Mouse (Mus musculus): ENCODE measurements around the gene Wdr54. TPM values are rescaled to one million over a fixed set of nuclear protein-coding genes. Genes with fewer than 3 reads are reported as not detected.

The Wdr54 gene
- total and polyA plus RNA-seq, 3 experiments: 1.9 to 10.3 (median 7.8) TPM

GRCm38 (mm10) chr6:83180605-83181004 lies 24.4 kb upstream of the Wdr54 start:
- DNase-seq (ENCODE audit: extremely low read depth): no peak
- H3K36me3 ChIP-seq (replicated peaks in 1 of 2; ENCODE audit: control insufficient read depth in 1 of 2, insufficient read depth in 1 of 2, low read length in 1 of 2): peaks cover 20 to 51% of the 10 kb centered on the region in 2 experiments
- no peak overlapping the region for H3K27ac ChIP-seq (ENCODE audit: insufficient read depth, low read depth)
- no peaks in the 10 kb centered on the region for H3K27me3 ChIP-seq (replicated peaks)
- H3K9me3 ChIP-seq (replicated peaks; ENCODE audit: low read length): no peaks in the 10 kb centered on the region
- dilution Hi-C loops (cut with MboI; ENCODE audit: extremely low pct_ligation_motif_present, extremely low pct_unique_long_range_greater_than_20kb, low sequenced_read_pairs) (no loop called here), in situ Hi-C loops (cut with MboI; ENCODE audit: low pct_ligation_motif_present, low pct_unique_long_range_greater_than_20kb, low sequenced_read_pairs) (no loop called here)
- peaks cover 4 to 5% of the 10 kb centered on the region in 2 experiments; a peak in 1 of 4 replicates for H3K4me1 ChIP-seq (ENCODE audit: control insufficient read depth in 1 of 2, insufficient read depth in 2 of 2)
- H3K4me2 ChIP-seq (ENCODE audit: insufficient read depth, low read depth, poor library complexity, severe bottlenecking): no peak overlapping the region
- H3K79me2 ChIP-seq (replicated peaks; ENCODE audit: control insufficient read depth, extremely low read depth, insufficient read depth, poor library complexity, severe bottlenecking): no peaks in the 10 kb centered on the region
- no peak overlapping the region for H3K9ac ChIP-seq (ENCODE audit: insufficient read depth, low read depth)
- no peak overlapping the region for H3K4me3 ChIP-seq (replicated peaks in 1 of 3; ENCODE audit: low read depth in 2 of 3, low read length in 2 of 3, poor library complexity in 1 of 3)
- TF ChIP-seq NRF1 (IDR thresholded peaks at IDR 0.05; ENCODE audit: low read depth, low read length): no peak
- no peak for TF ChIP-seq GABPA (IDR thresholded peaks at IDR 0.05; ENCODE audit: insufficient replicate concordance, low read depth, low read length)
- no peak for TF ChIP-seq CTCF (conservative IDR thresholded peaks at IDR 0.05 in 1 of 2, IDR thresholded peaks at IDR 0.05 in 1 of 2; ENCODE audit: low read depth in 2 of 2, low read length in 2 of 2)
- no peak for TF ChIP-seq MEF2A (IDR thresholded peaks at IDR 0.05; ENCODE audit: borderline replicate concordance, low read depth, low read length)
- TF ChIP-seq UBTF (IDR thresholded peaks at IDR 0.05; ENCODE audit: low read depth, low read length): no peak

- dilution Hi-C loops (cut with MboI; ENCODE audit: extremely low pct_ligation_motif_present, extremely low pct_unique_long_range_greater_than_20kb, low sequenced_read_pairs) (no loop called here), in situ Hi-C loops (cut with MboI; ENCODE audit: low pct_ligation_motif_present, low pct_unique_long_range_greater_than_20kb, low sequenced_read_pairs) (no loop called here)
- TF ChIP-seq MAFK (IDR thresholded peaks at IDR 0.05; ENCODE audit: insufficient replicate concordance, low read length) (no peak), USF2 (conservative IDR thresholded peaks at IDR 0.05; ENCODE audit: low read depth, low read length) (no peak), MXI1 (IDR thresholded peaks at IDR 0.05; ENCODE audit: low read depth, low read length) (no peak)
- Histone ChIP-seq H3K4me2 (ENCODE audit: insufficient read depth, low read depth, poor library complexity, severe bottlenecking) (no peak overlapping the region), H3K79me2 (replicated peaks; ENCODE audit: control insufficient read depth, extremely low read depth, insufficient read depth, poor library complexity, severe bottlenecking) (no peaks in the 10 kb centered on the region), H3K9ac (ENCODE audit: insufficient read depth, low read depth) (no peak overlapping the region), H3K9me3 (replicated peaks; ENCODE audit: low read length) (no peaks in the 10 kb centered on the region), H3K4me3 (replicated peaks in 1 of 3; ENCODE audit: low read depth in 2 of 3, low read length in 2 of 3, poor library complexity in 1 of 3) (no peak overlapping the region), H3K27ac (ENCODE audit: insufficient read depth, low read depth) (no peak overlapping the region), H3K27me3 (replicated peaks) (no peaks in the 10 kb centered on the region), H3K36me3 (replicated peaks in 1 of 2; ENCODE audit: control insufficient read depth in 1 of 2, insufficient read depth in 1 of 2, low read length in 1 of 2) (peaks cover 17 to 41% of the 10 kb centered on the region in 2 experiments), H3K4me1 (ENCODE audit: control insufficient read depth in 1 of 2, insufficient read depth in 2 of 2) (peaks cover 4 to 5% of the 10 kb centered on the region in 2 experiments; a peak in 1 of 4 replicates)
- DNase-seq (ENCODE audit: extremely low read depth): no peak
Observed at GRCm38 (mm10) chr6:83179390-83180117, 23.4 kb upstream of the Wdr54 start.

GRCm38 (mm10) chr6:83175996-83176395 lies 19.8 kb upstream of the Wdr54 start:
- TF ChIP-seq UBTF (IDR thresholded peaks at IDR 0.05; ENCODE audit: low read depth, low read length) (no peak), HCFC1 (IDR thresholded peaks at IDR 0.05; ENCODE audit: low read depth, low read length) (no peak), POLR2AphosphoS2 (IDR thresholded peaks at IDR 0.05; ENCODE audit: low read depth, low read length) (no peak), ETS1 (conservative IDR thresholded peaks at IDR 0.05; ENCODE audit: low read depth, low read length) (no peak)
- no peak overlapping the region for H3K4me3 ChIP-seq (replicated peaks in 1 of 3; ENCODE audit: low read depth in 2 of 3, low read length in 2 of 3, poor library complexity in 1 of 3)
- H3K27ac ChIP-seq (ENCODE audit: insufficient read depth, low read depth): no peak overlapping the region
- H3K27me3 ChIP-seq (replicated peaks): no peaks in the 10 kb centered on the region
- H3K9ac ChIP-seq (ENCODE audit: insufficient read depth, low read depth): no peak overlapping the region
- no peak overlapping the region for H3K4me2 ChIP-seq (ENCODE audit: insufficient read depth, low read depth, poor library complexity, severe bottlenecking)
- dilution Hi-C loops (cut with MboI; ENCODE audit: extremely low pct_ligation_motif_present, extremely low pct_unique_long_range_greater_than_20kb, low sequenced_read_pairs): no loop called here
- peaks cover 5 to 6% of the 10 kb centered on the region in 2 experiments; a peak in 2 of 4 replicates for H3K4me1 ChIP-seq (ENCODE audit: control insufficient read depth in 1 of 2, insufficient read depth in 2 of 2)
- DNase-seq (ENCODE audit: extremely low read depth): no peak
- in situ Hi-C loops (cut with MboI; ENCODE audit: low pct_ligation_motif_present, low pct_unique_long_range_greater_than_20kb, low sequenced_read_pairs): no loop called here
- H3K9me3 ChIP-seq (replicated peaks; ENCODE audit: low read length): no peaks in the 10 kb centered on the region
- peaks cover 0 to 34% of the 10 kb centered on the region in 2 experiments for H3K36me3 ChIP-seq (replicated peaks in 1 of 2; ENCODE audit: control insufficient read depth in 1 of 2, insufficient read depth in 1 of 2, low read length in 1 of 2)
- no peaks in the 10 kb centered on the region for H3K79me2 ChIP-seq (replicated peaks; ENCODE audit: control insufficient read depth, extremely low read depth, insufficient read depth, poor library complexity, severe bottlenecking)

Measured in CH12.LX (cell line).